Mouse (Mus musculus) kidney, embryonic 16.5 days (tissue): ENCODE measurements around the gene Spats1. TPM values are rescaled to one million over a fixed set of nuclear protein-coding genes. Genes with fewer than 3 reads are reported as not detected.
A peak's percentile ranks its signal among the peaks of the same experiment; 100 is the strongest.

ENCODE experiments used
- ATAC-seq: fragments of 200-750 bp; cut with Nextera tagmentation; 2 replicates; pipeline ENCODE4 v1.8.0; 2017; ENCODE audit warnings: moderate TSS enrichment; ENCODE audit not compliant: low FRiP score, low TSS enrichment
- H3K27ac ChIP-seq: fragments of 300-500 bp; sonication (generic); 2 replicates; pipeline ENCODE4 v1.5.1; 2014; ENCODE audit warnings: low read length
- H3K27me3 ChIP-seq: fragments of 300-500 bp; sonication (generic); 2 replicates; pipeline ENCODE4 v1.6.1; 2014; ENCODE audit warnings: low read length, control low read depth, mixed read lengths; ENCODE audit not compliant: insufficient read depth
- H3K36me3 ChIP-seq: fragments of 300-500 bp; sonication (generic); 2 replicates; pipeline ENCODE4 v1.6.1; 2014; ENCODE audit warnings: low read length, control low read depth, mixed read lengths; ENCODE audit not compliant: insufficient read depth
- H3K4me1 ChIP-seq: fragments of 300-500 bp; sonication (generic); 2 replicates; pipeline ENCODE4 v1.6.1; 2014; ENCODE audit warnings: low read length, control low read depth, mixed read lengths; ENCODE audit not compliant: insufficient read depth
- H3K4me2 ChIP-seq: fragments of 300-500 bp; sonication (generic); replicated peaks from 2 replicates; pipeline ENCODE4 v1.6.1; 2014; ENCODE audit warnings: low read depth, low read length
- H3K4me3 ChIP-seq: fragments of 300-500 bp; sonication (generic); 2 replicates; pipeline ENCODE4 v1.5.1; 2014; ENCODE audit warnings: mild to moderate bottlenecking, low read length
- H3K9ac ChIP-seq: fragments of 300-500 bp; sonication (generic); replicated peaks from 2 replicates; pipeline ENCODE4 v1.6.1; 2014; ENCODE audit warnings: low read length
- H3K9me3 ChIP-seq: fragments of 300-500 bp; sonication (generic); 2 replicates; pipeline ENCODE4 v1.6.1; 2016; ENCODE audit warnings: low read length, control low read depth
- WGBS: fragments of 180-500 bp; shearing (Covaris S2); extraction: QIAGEN DNeasy Blood & Tissue Kit; methylation state at CpG from one replicate; pipeline ENCODE4 v1.1.7; 2014; 5-methylcytosine and 5-hydroxymethylcytosine counted together
- polyA plus RNA-seq: library from polyadenylated mRNA; unstranded; fragments of >200 nt; fragmentation: Nextera tagmentation; extraction: Ambion mirVana; gene quantifications from 2 replicates; pipeline ENCODE4 v1.2.1, GENCODE M21; 2015

The Spats1 gene
- polyA plus RNA-seq, 1 experiment from 2014 or later = 0.16 TPM

GRCm38 (mm10) chr17:45495398-45495797, 20.2 kb upstream of the Spats1 start:
- no peaks in the 10 kb centered on the region for H3K4me1 ChIP-seq
- H3K9me3 ChIP-seq = no peaks in the 10 kb centered on the region
- H3K4me2 ChIP-seq = no peak overlapping the region
- H3K4me3 ChIP-seq = no peak overlapping the region
- H3K36me3 ChIP-seq = no peaks in the 10 kb centered on the region
- no peak overlapping the region for H3K9ac ChIP-seq
- H3K27ac ChIP-seq = no peak overlapping the region
- H3K27me3 ChIP-seq = no peaks in the 10 kb centered on the region
- 75% methylated on average over 11 of the region's 11 CpGs for WGBS
- no peak for ATAC-seq

- Histone ChIP-seq H3K36me3 (no peaks in the 10 kb centered on the region), H3K9me3 (no peaks in the 10 kb centered on the region), H3K27ac (no peak overlapping the region), H3K4me1 (no peaks in the 10 kb centered on the region), H3K9ac (no peak overlapping the region), H3K4me3 (no peak overlapping the region), H3K27me3 (0 out of 2 replicates have a peak, but pooled peaks cover 2% of the 10 kb centered on the region), H3K4me2 (no peak overlapping the region)
- WGBS = 61% methylated on average over 13 of the region's 13 CpGs
- no peak for ATAC-seq
These were observed 15.4 kb upstream of the Spats1 start for GRCm38 (mm10) chr17:45490532-45491154.

GRCm38 (mm10) chr17:45489736-45490135, 14.5 kb upstream of the Spats1 start:
- H3K4me1 ChIP-seq = no peaks in the 10 kb centered on the region
- no peak overlapping the region for H3K27ac ChIP-seq
- no peak overlapping the region for H3K4me3 ChIP-seq
- no peak for ATAC-seq
- no peak overlapping the region for H3K4me2 ChIP-seq
- 83% methylated on average over 6 of the region's 6 CpGs for WGBS
- H3K27me3 ChIP-seq = 0 out of 2 replicates have a peak, but pooled peaks cover 2% of the 10 kb centered on the region
- no peaks in the 10 kb centered on the region for H3K36me3 ChIP-seq
- H3K9me3 ChIP-seq = no peaks in the 10 kb centered on the region
- no peak overlapping the region for H3K9ac ChIP-seq

GRCm38 (mm10) chr17:45488321-45489254, 13.4 kb upstream of the Spats1 start:
- ATAC-seq = no peak
- 85% methylated on average over 23 of the region's 23 CpGs for WGBS
- H3K4me3 ChIP-seq = no peak overlapping the region
- no peak overlapping the region for H3K4me2 ChIP-seq
- no peaks in the 10 kb centered on the region for H3K9me3 ChIP-seq
- H3K27ac ChIP-seq = no peak overlapping the region
- no peaks in the 10 kb centered on the region for H3K36me3 ChIP-seq
- H3K9ac ChIP-seq = no peak overlapping the region
- no peaks in the 10 kb centered on the region for H3K4me1 ChIP-seq
- 0 out of 2 replicates have a peak, but pooled peaks cover 2% of the 10 kb centered on the region for H3K27me3 ChIP-seq

GRCm38 (mm10) chr17:45487216-45487615, 12.0 kb upstream of the Spats1 start:
- Histone ChIP-seq H3K4me2 (no peak overlapping the region), H3K36me3 (no peaks in the 10 kb centered on the region), H3K9me3 (no peaks in the 10 kb centered on the region), H3K27me3 (0 out of 2 replicates have a peak, but pooled peaks cover 2% of the 10 kb centered on the region), H3K4me1 (no peaks in the 10 kb centered on the region), H3K9ac (no peak overlapping the region), H3K4me3 (no peak overlapping the region), H3K27ac (no peak overlapping the region)
- no peak for ATAC-seq
- WGBS = 13% methylated on average over 5 of the region's 5 CpGs

GRCm38 (mm10) chr17:45485581-45485980, 10.4 kb upstream of the Spats1 start:
- ATAC-seq = no peak
- 0 out of 2 replicates have a peak, but pooled peaks cover 2% of the 10 kb centered on the region for H3K27me3 ChIP-seq
- no peaks in the 10 kb centered on the region for H3K9me3 ChIP-seq
- no peak overlapping the region for H3K4me3 ChIP-seq
- H3K36me3 ChIP-seq = no peaks in the 10 kb centered on the region
- no peaks in the 10 kb centered on the region for H3K4me1 ChIP-seq
- no peak overlapping the region for H3K4me2 ChIP-seq
- no peak overlapping the region for H3K9ac ChIP-seq
- no peak overlapping the region for H3K27ac ChIP-seq
- 88% methylated on average over 7 of the region's 7 CpGs for WGBS

- ATAC-seq = no peak
- Histone ChIP-seq H3K36me3 (no peaks in the 10 kb centered on the region), H3K4me1 (no peaks in the 10 kb centered on the region), H3K9ac (no peak overlapping the region), H3K4me3 (no peak overlapping the region), H3K27ac (no peak overlapping the region), H3K9me3 (no peaks in the 10 kb centered on the region), H3K27me3 (peaks cover 5% of the 10 kb centered on the region; the same call in 1 of the 2 replicates), H3K4me2 (no peak overlapping the region)
- 33% methylated on average over 2 of the region's 2 CpGs for WGBS
These were observed 5.2 kb upstream of the Spats1 start for GRCm38 (mm10) chr17:45480429-45480828.

- WGBS = 12% methylated on average over 12 of the region's 12 CpGs
- ATAC-seq = no peak
- Histone ChIP-seq H3K4me3 (no peak overlapping the region), H3K9ac (no peak overlapping the region), H3K4me2 (no peak overlapping the region), H3K9me3 (no peaks in the 10 kb centered on the region), H3K27me3 (peaks cover 10% of the 10 kb centered on the region), H3K27ac (no peak overlapping the region), H3K4me1 (no peaks in the 10 kb centered on the region), H3K36me3 (no peaks in the 10 kb centered on the region)
These were observed 3.1 kb upstream of the Spats1 start for GRCm38 (mm10) chr17:45478234-45478825.

- H3K9me3 ChIP-seq = no peaks in the 10 kb centered on the region
- peak overlapping the region; percentile 30; the same call in 1 of the 2 replicates for H3K9ac ChIP-seq
- H3K27ac ChIP-seq = no peak overlapping the region
- peaks cover 10% of the 10 kb centered on the region for H3K27me3 ChIP-seq
- no peak for ATAC-seq
- H3K36me3 ChIP-seq = no peaks in the 10 kb centered on the region
- H3K4me3 ChIP-seq = peak overlapping the region; percentile 51
- no peaks in the 10 kb centered on the region for H3K4me1 ChIP-seq
- H3K4me2 ChIP-seq = peak overlapping the region; percentile 75
- 71% methylated on average over 8 of the region's 8 CpGs for WGBS
These were observed 1.1 kb downstream of the Spats1 start for GRCm38 (mm10) chr17:45474146-45474545.
